In the genomic region with DNA sequence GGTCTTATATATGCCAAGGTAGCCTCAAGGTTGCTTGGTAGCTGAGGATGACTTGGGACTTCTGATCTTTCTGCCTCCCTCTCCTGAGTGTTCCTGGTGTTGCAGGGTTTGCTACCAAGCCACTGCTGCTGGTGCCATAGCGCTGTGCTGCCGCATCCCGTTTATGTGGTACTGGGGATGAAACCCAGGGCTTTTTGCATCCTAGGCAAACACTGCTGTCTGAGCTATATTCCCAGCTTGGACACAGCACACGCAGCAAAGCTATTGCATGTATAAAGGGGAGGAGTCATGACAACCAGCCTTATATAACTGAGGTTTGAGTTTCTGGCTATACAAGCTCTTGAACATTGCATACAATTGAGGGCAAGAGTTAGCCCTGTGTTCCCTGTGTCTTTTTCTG, we compare ENCODE assay signal across 22 mouse cellular contexts. TPM values are rescaled to one million over a fixed set of nuclear protein-coding genes. Genes with fewer than 3 reads are reported as not detected.
DNase-seq lines count a peak whose midpoint lies in the region; ATAC-seq and TF ChIP-seq lines count a peak whose summit lies in the region.
"Had no signal": no experiment of that assay in that cellular context is flagged by ENCODE, and none has a peak within 500 bp of the region (broad histone marks: within the 10 kb centered on the region; RNA-seq: fewer than 3 reads in every experiment).

No protein-coding gene starts in this region.

- no peak for TF ChIP-seq CTCF in spleen, adult 2 months (IDR thresholded peaks at IDR 0.05; ENCODE audit: extremely low read depth, insufficient read depth, insufficient read length, insufficient replicate concordance)

- DNase-seq in spleen, adult 2 months (ENCODE audit: low read depth in 1 of 2, low spot score in 2 of 2), result no peak
- DNase-seq in spleen, adult 18-20 months, result no peak
- DNase-seq in brain, adult 2 months (ENCODE audit: low read depth, low spot score), result peak; percentile 58
- DNase-seq in thymus, postnatal 36 days, result peak; percentile 70 to 71
- DNase-seq in testis, postnatal 10 days (ENCODE audit: low spot score), result no peak
- DNase-seq: cerebellum, adult 18-20 months; cerebellum, postnatal 36 days; heart, postnatal 10 days; kidney, adult 18-20 months; kidney, postnatal 14 days; layer of hippocampus, postnatal 36 days; liver, postnatal 0 days; right cerebral cortex, postnatal 14 days had no signal

- H3K4me1 ChIP-seq in spleen, adult 2 months (ENCODE audit: control insufficient read depth, insufficient read depth, insufficient read length), result peaks cover 20% of the 10 kb centered on the region; the same call in 1 of the 2 replicates
- 0 out of 2 replicates have a peak, but pooled peaks cover 10% of the 10 kb centered on the region for H3K4me1 ChIP-seq in kidney, embryonic 16.5 days (ENCODE audit: insufficient read depth, low read length)
- no peaks in the 10 kb centered on the region for H3K4me1 ChIP-seq in hindbrain, embryonic 12.5 days
- H3K4me1 ChIP-seq: forebrain, embryonic 13.5 days had no signal

- H3K4me2 ChIP-seq in kidney, embryonic 16.5 days (replicated peaks; ENCODE audit: low read depth, low read length), result no peak overlapping the region
- H3K4me2 ChIP-seq in hindbrain, embryonic 12.5 days (replicated peaks), result no peak overlapping the region
- H3K4me2 ChIP-seq: forebrain, embryonic 13.5 days; midbrain, embryonic 12.5 days had no signal

- H3K4me3 ChIP-seq in spleen, adult 2 months (ENCODE audit: extremely low read depth, insufficient read depth, insufficient read length), result peak overlapping the region; percentile 33; the same call in 1 of the 2 replicates
- no peak overlapping the region for H3K4me3 ChIP-seq in kidney, embryonic 16.5 days (ENCODE audit: low read length)
- no peak overlapping the region for H3K4me3 ChIP-seq in hindbrain, embryonic 12.5 days
- H3K4me3 ChIP-seq: forebrain, embryonic 13.5 days; heart, embryonic 10.5 days; midbrain, embryonic 12.5 days had no signal

- no peak for TF ChIP-seq POLR2A in spleen, adult 2 months (IDR thresholded peaks at IDR 0.05; ENCODE audit: low read depth, low read length)

- no peaks in the 10 kb centered on the region for H3K27me3 ChIP-seq in spleen, adult 2 months (ENCODE audit: control insufficient read depth, insufficient read depth, low read length)
- no peaks in the 10 kb centered on the region for H3K27me3 ChIP-seq in kidney, embryonic 16.5 days (ENCODE audit: insufficient read depth, low read length)
- no peaks in the 10 kb centered on the region for H3K27me3 ChIP-seq in hindbrain, embryonic 12.5 days
- H3K27me3 ChIP-seq: forebrain, embryonic 13.5 days; midbrain, embryonic 12.5 days had no signal

- peak overlapping the region; percentile 94 for H3K27ac ChIP-seq in spleen, adult 2 months (ENCODE audit: insufficient read depth, low read length)
- no peak overlapping the region for H3K27ac ChIP-seq in kidney, embryonic 16.5 days (ENCODE audit: low read length)
- no peak overlapping the region for H3K27ac ChIP-seq in hindbrain, embryonic 12.5 days
- H3K27ac ChIP-seq: forebrain, embryonic 13.5 days; heart, embryonic 10.5 days; midbrain, embryonic 12.5 days had no signal

- H3K9ac ChIP-seq in kidney, embryonic 16.5 days (replicated peaks; ENCODE audit: low read length), result no peak overlapping the region
- no peak overlapping the region for H3K9ac ChIP-seq in hindbrain, embryonic 12.5 days
- H3K9ac ChIP-seq: forebrain, embryonic 13.5 days; liver, postnatal 0 days; midbrain, embryonic 12.5 days had no signal

- peak; percentile 16; the same call in 1 of the 2 replicates for ATAC-seq in megakaryocyte progenitor cell, adult 5-6 weeks (replicated peaks; ENCODE audit: poor library complexity)
- no peak for ATAC-seq in kidney, embryonic 16.5 days (ENCODE audit: low FRiP score, low TSS enrichment)
- no peak for ATAC-seq in hindbrain, embryonic 12.5 days (ENCODE audit: low FRiP score)
- ATAC-seq: forebrain, embryonic 13.5 days; liver, postnatal 0 days; lung, postnatal 0 days had no signal

- no peaks in the 10 kb centered on the region for H3K9me3 ChIP-seq in kidney, embryonic 16.5 days (ENCODE audit: low read length)
- H3K9me3 ChIP-seq in hindbrain, embryonic 12.5 days (replicated peaks), result no peaks in the 10 kb centered on the region
- H3K9me3 ChIP-seq: forebrain, embryonic 13.5 days; heart, embryonic 10.5 days; midbrain, embryonic 12.5 days had no signal

- 0 out of 2 replicates have a peak, but pooled peaks cover 2% of the 10 kb centered on the region for H3K36me3 ChIP-seq in spleen, adult 2 months (ENCODE audit: control insufficient read depth, insufficient read depth, low read length)
- no peaks in the 10 kb centered on the region for H3K36me3 ChIP-seq in kidney, embryonic 16.5 days (ENCODE audit: insufficient read depth, low read length)
- no peaks in the 10 kb centered on the region for H3K36me3 ChIP-seq in hindbrain, embryonic 12.5 days
- H3K36me3 ChIP-seq: heart, embryonic 10.5 days; midbrain, embryonic 12.5 days had no signal

- 36% methylated on average over 4 of the region's 4 CpGs for WGBS in spleen, adult 2 months
- 83% methylated on average over 4 of the region's 4 CpGs for WGBS in kidney, embryonic 16.5 days
- 84% methylated on average over 4 of the region's 4 CpGs for WGBS in hindbrain, embryonic 12.5 days

RNA-seq across cellular contexts. Expression of a gene that starts 0.6 kb away (rescaled TPM):
- polyA plus RNA-seq in spleen, adult 2 months (2012; rRNA removed), result 87.3 and 98.7 TPM in 2 replicates
- 44.7 and 60.2 TPM in 2 replicates for total RNA-seq in megakaryocyte progenitor cell, adult 5-6 weeks (2015)
- total RNA-seq in megakaryocyte progenitor cell, adult 5-6 weeks (2017), result 28.9 and 41.9 TPM in 2 replicates
- 2.1 and 2.5 TPM in 2 replicates for polyA plus RNA-seq in kidney, embryonic 16.5 days (2015; fragmentation: Nextera tagmentation; extraction: Ambion mirVana)
- polyA plus RNA-seq in hindbrain, embryonic 12.5 days (2016; fragmentation: Nextera tagmentation; extraction: Ambion mirVana), result 1.6 and 1.9 TPM in 2 replicates
- total RNA-seq: layer of hippocampus, adult 8-10 months; layer of hippocampus, postnatal 36 days; left cerebral cortex, postnatal 10 days had no signal

RNA-seq across cellular contexts. Expression of a gene that starts 5.8 kb away (rescaled TPM):
- 24.4 and 38.0 TPM in 2 replicates for polyA plus RNA-seq in spleen, adult 2 months (2012; rRNA removed)
- 5.2 and 7.4 TPM in 2 replicates for total RNA-seq in megakaryocyte progenitor cell, adult 5-6 weeks (2015)
- total RNA-seq in megakaryocyte progenitor cell, adult 5-6 weeks (2017), result 16.2 and 18.6 TPM in 2 replicates
- 7.4 and 8.2 TPM in 2 replicates for polyA plus RNA-seq in kidney, embryonic 16.5 days (2015; fragmentation: Nextera tagmentation; extraction: Ambion mirVana)
- 2.5 and 2.9 TPM in 2 replicates for polyA plus RNA-seq in hindbrain, embryonic 12.5 days (2016; fragmentation: Nextera tagmentation; extraction: Ambion mirVana)

RNA-seq across cellular contexts. Expression of a gene that starts 22.1 kb away (rescaled TPM):
- polyA plus RNA-seq in spleen, adult 2 months (2012; rRNA removed), result 41.7 and 46.8 TPM in 2 replicates
- 10.1 and 15.5 TPM in 2 replicates for total RNA-seq in megakaryocyte progenitor cell, adult 5-6 weeks (2015)
- total RNA-seq in megakaryocyte progenitor cell, adult 5-6 weeks (2017), result 6.2 and 9.1 TPM in 2 replicates
- 7.5 and 7.7 TPM in 2 replicates for polyA plus RNA-seq in kidney, embryonic 16.5 days (2015; fragmentation: Nextera tagmentation; extraction: Ambion mirVana)
- polyA plus RNA-seq in hindbrain, embryonic 12.5 days (2016; fragmentation: Nextera tagmentation; extraction: Ambion mirVana), result 5.9 and 6.0 TPM in 2 replicates

RNA-seq across cellular contexts. Expression of a gene that starts 45.8 kb away (rescaled TPM):
- polyA plus RNA-seq in spleen, adult 2 months (2012; rRNA removed), result 21.2 and 29.4 TPM in 2 replicates
- total RNA-seq in megakaryocyte progenitor cell, adult 5-6 weeks (2015), result 144 and 171 TPM in 2 replicates
- 128 and 156 TPM in 2 replicates for total RNA-seq in megakaryocyte progenitor cell, adult 5-6 weeks (2017)
- polyA plus RNA-seq in kidney, embryonic 16.5 days (2015; fragmentation: Nextera tagmentation; extraction: Ambion mirVana), result 213 and 228 TPM in 2 replicates
- 163 and 165 TPM in 2 replicates for polyA plus RNA-seq in hindbrain, embryonic 12.5 days (2016; fragmentation: Nextera tagmentation; extraction: Ambion mirVana)

RNA-seq across cellular contexts. Expression of a gene that starts 45.9 kb away (rescaled TPM):
- 84.6 and 110 TPM in 2 replicates for polyA plus RNA-seq in spleen, adult 2 months (2012; rRNA removed)
- total RNA-seq in megakaryocyte progenitor cell, adult 5-6 weeks (2015), result 205 and 228 TPM in 2 replicates
- total RNA-seq in megakaryocyte progenitor cell, adult 5-6 weeks (2017), result 207 and 256 TPM in 2 replicates
- polyA plus RNA-seq in kidney, embryonic 16.5 days (2015; fragmentation: Nextera tagmentation; extraction: Ambion mirVana), result 151 and 163 TPM in 2 replicates
- 140 and 142 TPM in 2 replicates for polyA plus RNA-seq in hindbrain, embryonic 12.5 days (2016; fragmentation: Nextera tagmentation; extraction: Ambion mirVana)

Comparison
In these comparisons a context has a peak if more than half of its experiments do, and no peak if none do; other contexts are left out.
1. DNase-seq: peak in brain, adult 2 months (single experiment) and thymus, postnatal 36 days (2 of 2); none in spleen, adult 2 months (0 of 2), spleen, adult 18-20 months (0 of 2) and testis, postnatal 10 days (single experiment).
2. RNA of a gene that starts 0.6 kb away (polyA plus RNA-seq): 87.3 to 98.7 TPM in spleen, adult 2 months; 2.1 to 2.5 TPM in kidney, embryonic 16.5 days and 1.6 to 1.9 TPM in hindbrain, embryonic 12.5 days; every median in the first group is over 10 times any median in the second.